Mouse (Mus musculus): ENCODE results near the gene Gm42372. TPM values are rescaled to one million over a fixed set of nuclear protein-coding genes. Genes with fewer than 3 reads are reported as not detected.

Gene Gm42372
- total and polyA plus RNA-seq, 3 experiments: 0.15 to 0.61 (median 0.47) TPM

DNA sequence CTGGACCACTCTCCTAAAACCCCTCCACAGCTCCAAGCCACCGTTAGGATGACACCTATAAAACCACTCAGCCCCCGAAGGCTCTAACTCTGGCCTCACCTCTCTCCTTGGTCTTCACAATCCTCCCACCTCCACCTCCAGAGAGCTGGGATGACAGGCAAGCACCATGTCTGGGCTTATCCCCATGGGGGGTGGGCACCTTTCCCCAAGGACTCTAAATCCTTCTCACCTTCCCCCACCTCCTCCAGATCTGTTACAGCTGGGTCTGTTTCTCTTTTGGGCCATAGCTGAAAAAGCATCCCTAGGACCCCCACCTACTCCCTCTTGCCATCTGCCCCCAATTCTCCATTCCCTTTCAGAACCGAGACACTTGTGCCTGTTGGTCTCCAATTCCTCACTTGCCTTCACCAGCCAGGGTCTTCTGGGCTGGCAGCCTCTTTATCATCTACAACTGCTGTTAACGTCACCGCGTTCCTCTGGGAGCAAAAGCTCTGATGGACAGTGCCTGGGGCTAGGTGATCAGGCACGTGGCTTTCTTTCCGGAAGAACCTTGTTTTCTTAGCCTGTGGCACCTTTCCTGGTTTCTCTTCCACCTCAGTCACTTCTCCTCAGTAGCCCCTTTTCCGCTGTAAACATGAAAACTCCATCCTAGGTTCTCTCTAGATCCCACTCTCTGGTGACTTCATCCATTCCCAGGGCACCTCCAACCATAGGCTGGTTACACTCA, 43.2 kb downstream of the Gm42372 start:
- H3K4me3 ChIP-seq (replicated peaks in 1 of 3; ENCODE audit: low read depth in 2 of 3, low read length in 2 of 3, poor library complexity in 1 of 3): peak overlapping the region; percentile 80 to 94 (median 94)
- H3K4me1 ChIP-seq (ENCODE audit: control insufficient read depth in 1 of 2, insufficient read depth in 2 of 2): peaks cover 17 to 53% of the 10 kb centered on the region in 2 experiments

DNA sequence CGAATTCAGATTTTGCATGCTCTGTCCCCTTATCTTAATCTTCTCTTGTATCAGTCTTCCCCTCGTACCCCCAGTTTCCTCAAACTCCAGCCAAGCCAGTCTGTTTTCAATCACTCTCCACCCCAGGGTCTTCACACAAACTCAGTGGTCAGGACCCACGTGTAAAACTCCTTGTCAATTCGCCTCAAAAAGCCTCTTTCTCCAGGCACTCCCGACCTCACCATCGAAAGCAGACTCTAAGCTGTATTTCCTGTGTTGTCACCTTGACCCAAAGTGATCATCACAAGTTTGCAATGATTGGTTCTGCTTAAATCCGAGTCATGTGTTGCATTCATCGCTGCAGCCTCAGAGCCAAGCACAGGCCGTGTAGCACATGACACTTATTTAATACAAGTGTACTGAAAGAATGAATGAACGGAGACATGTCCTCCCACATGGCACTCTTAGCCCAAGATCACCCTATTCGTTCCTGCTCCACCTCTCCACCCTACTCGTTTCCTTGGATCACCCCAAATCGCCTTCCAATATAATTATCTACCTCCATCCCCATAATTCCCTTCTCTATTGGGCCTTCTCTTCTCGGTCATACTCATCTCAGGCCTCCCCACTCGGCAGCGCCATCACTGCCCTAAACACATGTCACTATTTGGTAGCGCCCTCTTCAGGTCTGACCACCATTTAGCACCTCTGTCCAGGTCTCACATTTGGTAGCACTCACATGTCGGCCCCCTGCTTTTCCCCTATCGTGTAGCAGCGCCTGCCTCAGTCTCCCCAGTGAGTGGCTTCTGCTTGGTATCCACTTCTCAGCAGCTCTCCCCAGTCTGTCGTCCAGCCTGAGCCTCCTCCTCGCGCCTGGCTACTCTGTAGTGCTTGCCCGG, 44.1 kb downstream of the Gm42372 start:
- Histone ChIP-seq H3K9ac (ENCODE audit: insufficient read depth, low read depth) (peak overlapping the region; percentile 80), H3K27me3 (replicated peaks) (peaks cover 4% of the 10 kb centered on the region), H3K4me1 (ENCODE audit: control insufficient read depth in 1 of 2, insufficient read depth in 2 of 2) (peaks cover 17 to 44% of the 10 kb centered on the region in 2 experiments), H3K9me3 (replicated peaks; ENCODE audit: low read length) (no peaks in the 10 kb centered on the region), H3K4me3 (replicated peaks in 1 of 3; ENCODE audit: low read depth in 2 of 3, low read length in 2 of 3, poor library complexity in 1 of 3) (peak overlapping the region; percentile 80 to 94 (median 94)), H3K36me3 (replicated peaks in 1 of 2; ENCODE audit: control insufficient read depth in 1 of 2, insufficient read depth in 1 of 2, low read length in 1 of 2) (peaks cover 18 to 29% of the 10 kb centered on the region in 2 experiments), H3K4me2 (ENCODE audit: insufficient read depth, low read depth, poor library complexity, severe bottlenecking) (peak overlapping the region; percentile 95), H3K27ac (ENCODE audit: insufficient read depth, low read depth) (peak overlapping the region; percentile 48), H3K79me2 (replicated peaks; ENCODE audit: control insufficient read depth, extremely low read depth, insufficient read depth, poor library complexity, severe bottlenecking) (peaks cover 50% of the 10 kb centered on the region)
- in situ Hi-C loops (cut with MboI; ENCODE audit: low pct_ligation_motif_present, low pct_unique_long_range_greater_than_20kb, low sequenced_read_pairs) (no loop called here), dilution Hi-C loops (cut with MboI; ENCODE audit: extremely low pct_ligation_motif_present, extremely low pct_unique_long_range_greater_than_20kb, low sequenced_read_pairs) (no loop called here)
- DNase-seq (ENCODE audit: extremely low read depth): peak; percentile 91
- TF ChIP-seq CTCF (conservative IDR thresholded peaks at IDR 0.05 in 1 of 2, IDR thresholded peaks at IDR 0.05 in 1 of 2; ENCODE audit: low read depth in 2 of 2, low read length in 2 of 2) (peak in 1 of 2 experiments; percentile 83; a peak in 3 of 4 replicates), POLR2A (IDR thresholded peaks at IDR 0.05; ENCODE audit: low read depth, low read length) (peak; percentile 49; the same call in 1 of the 2 replicates), ZC3H11A (IDR thresholded peaks at IDR 0.05; ENCODE audit: low read depth, low read length) (no peak), USF1 (IDR thresholded peaks at IDR 0.05; ENCODE audit: low read depth, low read length) (no peak), KAT2A (IDR thresholded peaks at IDR 0.05; ENCODE audit: insufficient replicate concordance, low read length) (0 out of 2 replicates have a peak, but pooled peaks have one; percentile 48), CHD1 (IDR thresholded peaks at IDR 0.05; ENCODE audit: low read depth, low read length) (peak; percentile 54; the same call in 1 of the 2 replicates), SMC3 (IDR thresholded peaks at IDR 0.05; ENCODE audit: low read depth, low read length) (no peak), SIN3A (IDR thresholded peaks at IDR 0.05; ENCODE audit: low read length) (peak; percentile 76; the same call in 1 of the 2 replicates), BHLHE40 (IDR thresholded peaks at IDR 0.05; ENCODE audit: low read depth, low read length) (no peak), JUN (IDR thresholded peaks at IDR 0.05; ENCODE audit: insufficient read depth, low read depth, low read length) (no peak), POLR2AphosphoS2 (IDR thresholded peaks at IDR 0.05; ENCODE audit: low read depth, low read length) (no peak), UBTF (IDR thresholded peaks at IDR 0.05; ENCODE audit: low read depth, low read length) (no peak), TBP (conservative IDR thresholded peaks at IDR 0.05; ENCODE audit: low read depth, low read length) (peak; percentile 26; the same call in 1 of the 2 replicates), ELF1 (IDR thresholded peaks at IDR 0.05; ENCODE audit: low read depth, low read length) (0 out of 2 replicates have a peak, but pooled peaks have one; percentile 9), TCF12 (IDR thresholded peaks at IDR 0.05; ENCODE audit: low read depth, low read length) (peak; percentile 34; the same call in 1 of the 2 replicates), HCFC1 (IDR thresholded peaks at IDR 0.05; ENCODE audit: low read depth, low read length) (no peak), JUND (conservative IDR thresholded peaks at IDR 0.05; ENCODE audit: low read depth, low read length) (no peak), PAX5 (IDR thresholded peaks at IDR 0.05; ENCODE audit: low read length) (no peak), IRF4 (IDR thresholded peaks at IDR 0.05; ENCODE audit: low read depth, low read length) (no peak), GABPA (IDR thresholded peaks at IDR 0.05; ENCODE audit: insufficient replicate concordance, low read depth, low read length) (no peak), MYC (IDR thresholded peaks at IDR 0.05; ENCODE audit: low read depth, low read length) (peak; percentile 98), RAD21 (IDR thresholded peaks at IDR 0.05; ENCODE audit: low read depth, low read length) (peak; percentile 15)

More for the DNA sequence above, 43.2 kb downstream of the Gm42372 start:
- Histone ChIP-seq H3K27ac (ENCODE audit: insufficient read depth, low read depth) (peak overlapping the region; percentile 48; the same call in 1 of the 2 replicates), H3K36me3 (replicated peaks in 1 of 2; ENCODE audit: control insufficient read depth in 1 of 2, insufficient read depth in 1 of 2, low read length in 1 of 2) (peaks cover 27 to 38% of the 10 kb centered on the region in 2 experiments), H3K9ac (ENCODE audit: insufficient read depth, low read depth) (peak overlapping the region; percentile 80), H3K79me2 (replicated peaks; ENCODE audit: control insufficient read depth, extremely low read depth, insufficient read depth, poor library complexity, severe bottlenecking) (peaks cover 50% of the 10 kb centered on the region), H3K9me3 (replicated peaks; ENCODE audit: low read length) (no peaks in the 10 kb centered on the region), H3K4me2 (ENCODE audit: insufficient read depth, low read depth, poor library complexity, severe bottlenecking) (peak overlapping the region; percentile 95), H3K27me3 (replicated peaks) (peaks cover 4% of the 10 kb centered on the region)
- dilution Hi-C loops (cut with MboI; ENCODE audit: extremely low pct_ligation_motif_present, extremely low pct_unique_long_range_greater_than_20kb, low sequenced_read_pairs) (no loop called here), in situ Hi-C loops (cut with MboI; ENCODE audit: low pct_ligation_motif_present, low pct_unique_long_range_greater_than_20kb, low sequenced_read_pairs) (no loop called here)
- TF ChIP-seq BHLHE40 (IDR thresholded peaks at IDR 0.05; ENCODE audit: low read depth, low read length) (peak; percentile 66), IRF4 (IDR thresholded peaks at IDR 0.05; ENCODE audit: low read depth, low read length) (no peak), RCOR1 (conservative IDR thresholded peaks at IDR 0.05; ENCODE audit: low read depth, low read length) (no peak), MAX (IDR thresholded peaks at IDR 0.05; ENCODE audit: low read length) (peak; percentile 79; the same call in 1 of the 2 replicates), EP300 (IDR thresholded peaks at IDR 0.05; ENCODE audit: low read length) (no peak), ZNF384 (IDR thresholded peaks at IDR 0.05; ENCODE audit: low read depth, low read length) (no peak), ELF1 (IDR thresholded peaks at IDR 0.05; ENCODE audit: low read depth, low read length) (peak; percentile 23; the same call in 1 of the 2 replicates), MAZ (IDR thresholded peaks at IDR 0.05; ENCODE audit: low read depth, low read length) (no peak), MYC (IDR thresholded peaks at IDR 0.05; ENCODE audit: low read depth, low read length) (peak; percentile 87), TCF12 (IDR thresholded peaks at IDR 0.05; ENCODE audit: low read depth, low read length) (0 out of 2 replicates have a peak, but pooled peaks have one; percentile 4), MEF2A (IDR thresholded peaks at IDR 0.05; ENCODE audit: borderline replicate concordance, low read depth, low read length) (no peak), MXI1 (IDR thresholded peaks at IDR 0.05; ENCODE audit: low read depth, low read length) (peak; percentile 65), ZMIZ1 (IDR thresholded peaks at IDR 0.05; ENCODE audit: low read depth, low read length) (no peak), TBP (conservative IDR thresholded peaks at IDR 0.05; ENCODE audit: low read depth, low read length) (no peak), SIN3A (IDR thresholded peaks at IDR 0.05; ENCODE audit: low read length) (peak; percentile 65), JUN (IDR thresholded peaks at IDR 0.05; ENCODE audit: insufficient read depth, low read depth, low read length) (no peak), MAFK (IDR thresholded peaks at IDR 0.05; ENCODE audit: insufficient replicate concordance, low read length) (no peak)
- DNase-seq (ENCODE audit: extremely low read depth): no peak
